Mouse (Mus musculus) lung, postnatal 0 days (tissue): ENCODE data around the gene Mindy4. TPM values are rescaled to one million over a fixed set of nuclear protein-coding genes. Genes with fewer than 3 reads are reported as not detected.

ENCODE experiments used
- ATAC-seq: fragments of 200-750 bp; cut with Nextera tagmentation; 2 replicates; pipeline ENCODE4 v1.8.0; 2017; ENCODE audit warnings: moderate library complexity
- DNase-seq: peaks from one replicate; pipeline ENCODE4 v3.0.0-alpha.2; 2016; ENCODE audit warnings: low spot score
- H3K27ac ChIP-seq: fragments of 300-500 bp; sonication (generic); 2 replicates; pipeline ENCODE4 v1.5.1; 2014; ENCODE audit warnings: antibody characterized with exemption, mild to moderate bottlenecking, low read length, mixed read lengths
- H3K27me3 ChIP-seq: fragments of 300-500 bp; sonication (generic); replicated peaks from 2 replicates; pipeline ENCODE4 v1.6.1; 2014; ENCODE audit warnings: low read length, mixed read lengths; ENCODE audit not compliant: insufficient read depth
- H3K36me3 ChIP-seq: fragments of 300-500 bp; sonication (generic); 2 replicates; pipeline ENCODE4 v1.6.1; 2014; ENCODE audit warnings: low read length, mixed read lengths; ENCODE audit not compliant: insufficient read depth
- H3K4me1 ChIP-seq: fragments of 300-500 bp; sonication (generic); 2 replicates; pipeline ENCODE4 v1.6.1; 2014; ENCODE audit warnings: antibody characterized with exemption, low read depth, low read length, mixed read lengths; ENCODE audit not compliant: insufficient read depth
- H3K4me2 ChIP-seq: fragments of 300-500 bp; sonication (generic); replicated peaks from 2 replicates; pipeline ENCODE4 v1.6.1; 2014; ENCODE audit warnings: low read depth, mild to moderate bottlenecking, low read length, moderate library complexity, mixed read lengths
- H3K4me3 ChIP-seq: fragments of 300-500 bp; sonication (generic); 2 replicates; pipeline ENCODE4 v1.5.1; 2014; ENCODE audit warnings: low read depth, low read length
- H3K9ac ChIP-seq: fragments of 300-500 bp; sonication (generic); replicated peaks from 2 replicates; pipeline ENCODE4 v1.6.1; 2014; ENCODE audit warnings: low read depth, mild to moderate bottlenecking
- H3K9me3 ChIP-seq: fragments of 300-500 bp; sonication (generic); 2 replicates; pipeline ENCODE4 v1.6.1; 2016; ENCODE audit warnings: low read length, mixed read lengths
- CTCF ChIP-seq: IDR thresholded peaks from 2 replicates; pipeline ENCODE4 v1.5.1; 2016; ENCODE audit warnings: antibody characterized with exemption, mild to moderate bottlenecking
- EP300 ChIP-seq: IDR thresholded peaks from 2 replicates; pipeline ENCODE4 v1.6.1; 2016; ENCODE audit warnings: antibody characterized with exemption, mild to moderate bottlenecking, control low read depth
- WGBS: fragments of 180-500 bp; shearing (Covaris S2); extraction: QIAGEN DNeasy Blood & Tissue Kit; methylation state at CpG from one replicate; pipeline ENCODE4 v1.1.7; 2014; 5-methylcytosine and 5-hydroxymethylcytosine counted together
- polyA plus RNA-seq: library from polyadenylated mRNA; unstranded; fragments of >200 nt; fragmentation: Nextera tagmentation; extraction: Ambion mirVana; gene quantifications from 2 replicates; pipeline ENCODE4 v1.2.1, GENCODE M21; 2015

The Mindy4 gene
- polyA plus RNA-seq, 1 experiment from 2014 or later: 14.4 TPM

GRCm38 (mm10) chr6:55314628-55315027 is 111.4 kb downstream of the Mindy4 start:
- ATAC-seq (no peak), DNase-seq (no peak)
- WGBS: 69% methylated on average over 8 of the region's 8 CpGs
- Histone ChIP-seq H3K4me1 (peaks cover 12% of the 10 kb centered on the region), H3K36me3 (0 out of 2 replicates have a peak, but pooled peaks cover 8% of the 10 kb centered on the region), H3K9ac (no peak overlapping the region), H3K9me3 (no peaks in the 10 kb centered on the region), H3K4me3 (no peak overlapping the region), H3K27me3 (no peaks in the 10 kb centered on the region), H3K4me2 (no peak overlapping the region), H3K27ac (no peak overlapping the region)
- no peak for TF ChIP-seq CTCF
- no peak for TF ChIP-seq EP300

- Histone ChIP-seq H3K27me3 (no peaks in the 10 kb centered on the region), H3K9me3 (no peaks in the 10 kb centered on the region), H3K36me3 (0 out of 2 replicates have a peak, but pooled peaks cover 3% of the 10 kb centered on the region), H3K4me1 (peaks cover 34% of the 10 kb centered on the region), H3K4me3 (no peak overlapping the region), H3K4me2 (no peak overlapping the region), H3K9ac (no peak overlapping the region), H3K27ac (no peak overlapping the region; the same call in 1 of the 2 replicates)
- TF ChIP-seq CTCF (no peak), EP300 (no peak)
- ATAC-seq: no peak
- WGBS: 91% methylated on average over 3 of the region's 3 CpGs
- DNase-seq: no peak
These were observed 115.4 kb downstream of the Mindy4 start for GRCm38 (mm10) chr6:55318597-55318996.

- Histone ChIP-seq H3K36me3 (0 out of 2 replicates have a peak, but pooled peaks cover 3% of the 10 kb centered on the region), H3K4me1 (peaks cover 37% of the 10 kb centered on the region), H3K27me3 (no peaks in the 10 kb centered on the region), H3K4me3 (no peak overlapping the region), H3K9me3 (no peaks in the 10 kb centered on the region), H3K4me2 (no peak overlapping the region), H3K27ac (peak overlapping the region; percentile 70), H3K9ac (no peak overlapping the region)
- 33% methylated on average over 14 of the region's 14 CpGs for WGBS
- ATAC-seq (peak; percentile 88), DNase-seq (peak; percentile 82)
- TF ChIP-seq CTCF (no peak), EP300 (peak; percentile 93)
These were observed 116.7 kb downstream of the Mindy4 start for GRCm38 (mm10) chr6:55319585-55320551.

- TF ChIP-seq EP300: no peak
- TF ChIP-seq CTCF: no peak
- Histone ChIP-seq H3K36me3 (0 out of 2 replicates have a peak, but pooled peaks cover 3% of the 10 kb centered on the region), H3K27me3 (no peaks in the 10 kb centered on the region), H3K4me3 (no peak overlapping the region), H3K4me2 (no peak overlapping the region), H3K9ac (no peak overlapping the region), H3K4me1 (peaks cover 37% of the 10 kb centered on the region), H3K9me3 (no peaks in the 10 kb centered on the region), H3K27ac (no peak overlapping the region)
- DNase-seq (peak; percentile 44), ATAC-seq (peak; percentile 5; the same call in 1 of the 2 replicates)
- 73% methylated on average over 4 of the region's 4 CpGs for WGBS
These were observed 117.7 kb downstream of the Mindy4 start for GRCm38 (mm10) chr6:55320894-55321293.

- ATAC-seq (no peak), DNase-seq (no peak)
- H3K4me1 ChIP-seq: peaks cover 38% of the 10 kb centered on the region
- no peaks in the 10 kb centered on the region for H3K27me3 ChIP-seq
- no peak overlapping the region for H3K27ac ChIP-seq
- WGBS: 71% methylated on average over 6 of the region's 6 CpGs
- TF ChIP-seq CTCF (no peak), EP300 (no peak)
- H3K4me3 ChIP-seq: no peak overlapping the region
- H3K4me2 ChIP-seq: no peak overlapping the region
- 0 out of 2 replicates have a peak, but pooled peaks cover 3% of the 10 kb centered on the region for H3K36me3 ChIP-seq
- H3K9me3 ChIP-seq: no peaks in the 10 kb centered on the region
- no peak overlapping the region for H3K9ac ChIP-seq
These were observed 118.3 kb downstream of the Mindy4 start for GRCm38 (mm10) chr6:55321518-55321917.

- no peaks in the 10 kb centered on the region for H3K9me3 ChIP-seq
- 81% methylated on average over 2 of the region's 2 CpGs for WGBS
- peak; percentile 46 for DNase-seq
- no peak overlapping the region for H3K9ac ChIP-seq
- H3K36me3 ChIP-seq: 0 out of 2 replicates have a peak, but pooled peaks cover 3% of the 10 kb centered on the region
- H3K4me3 ChIP-seq: no peak overlapping the region
- TF ChIP-seq CTCF (no peak), EP300 (peak; percentile 77)
- H3K27me3 ChIP-seq: no peaks in the 10 kb centered on the region
- H3K4me1 ChIP-seq: peaks cover 45% of the 10 kb centered on the region
- ATAC-seq: no peak
- H3K4me2 ChIP-seq: no peak overlapping the region
- no peak overlapping the region for H3K27ac ChIP-seq
These were observed 119.8 kb downstream of the Mindy4 start for GRCm38 (mm10) chr6:55322980-55323379.
